Mouse (Mus musculus): Measurements from ENCODE around the gene Sema6c. TPM values are rescaled to one million over a fixed set of nuclear protein-coding genes. Genes with fewer than 3 reads are reported as not detected.

Gene Sema6c
- polyA plus RNA-seq, 1 experiment from 2014 or later, result 5.3 TPM

- no peak for DNase-seq (ENCODE audit: low spot score)
- H3K9me3 ChIP-seq (ENCODE audit: control insufficient read depth, low read length), result no peaks in the 10 kb centered on the region
- H3K27me3 ChIP-seq (replicated peaks; ENCODE audit: control insufficient read depth, insufficient read depth, low read length), result peaks cover 34% of the 10 kb centered on the region
- peaks cover 54% of the 10 kb centered on the region for H3K36me3 ChIP-seq (ENCODE audit: control insufficient read depth, insufficient read depth, low read length)
- 78% methylated on average over 6 of the region's 6 CpGs for WGBS
- no peak overlapping the region for H3K9ac ChIP-seq (ENCODE audit: low read length)
- H3K4me2 ChIP-seq (ENCODE audit: low read length), result no peak overlapping the region
- H3K27ac ChIP-seq (ENCODE audit: low read depth), result no peak overlapping the region
- no peak overlapping the region for H3K4me3 ChIP-seq (ENCODE audit: low read depth, low read length)
- no peak for ATAC-seq (replicated peaks; ENCODE audit: low FRiP score, low TSS enrichment, low read depth)
- no peaks in the 10 kb centered on the region; the same call in 1 of the 2 replicates for H3K4me1 ChIP-seq (replicated peaks; ENCODE audit: control insufficient read depth, insufficient read depth, low read length)
Measured at GRCm38 (mm10) chr3:95171105-95171504, 10.8 kb downstream of the Sema6c start.

DNA sequence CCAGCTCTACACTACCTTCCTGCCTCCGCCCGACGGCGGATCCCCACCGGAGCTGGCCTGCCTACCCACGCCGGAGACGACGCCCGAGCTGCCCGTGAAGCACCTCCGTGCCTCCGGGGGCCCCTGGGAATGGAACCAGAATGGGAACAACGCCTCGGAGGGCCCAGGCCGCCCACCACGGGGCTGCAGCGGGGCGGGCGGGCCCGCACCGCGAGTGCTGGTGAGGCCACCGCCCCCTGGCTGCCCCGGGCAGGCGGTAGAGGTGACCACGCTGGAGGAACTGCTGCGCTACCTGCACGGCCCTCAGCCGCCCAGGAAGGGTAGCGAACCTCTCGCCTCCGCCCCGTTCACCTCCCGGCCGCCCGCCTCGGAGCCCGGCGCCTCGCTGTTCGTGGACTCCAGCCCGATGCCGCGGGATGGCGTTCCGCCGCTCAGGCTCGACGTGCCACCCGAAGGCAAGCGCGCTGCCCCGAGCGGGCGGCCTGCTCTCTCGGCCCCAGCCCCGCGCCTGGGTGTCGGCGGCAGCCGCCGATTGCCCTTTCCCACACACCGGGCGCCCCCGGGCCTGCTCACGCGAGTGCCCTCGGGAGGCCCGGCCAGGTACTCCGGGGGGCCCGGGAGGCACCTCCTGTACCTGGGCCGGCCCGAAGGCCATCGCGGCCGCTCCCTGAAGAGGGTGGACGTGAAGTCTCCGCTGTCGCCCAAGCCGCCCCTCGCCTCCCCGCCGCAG is 12.4 kb downstream of the Sema6c start:
- DNase-seq (ENCODE audit: low spot score) (peak; percentile 56), ATAC-seq (replicated peaks; ENCODE audit: low FRiP score, low TSS enrichment, low read depth) (no peak; the same call in 1 of the 2 replicates)
- H3K9ac ChIP-seq (ENCODE audit: low read length), result no peak overlapping the region

DNA sequence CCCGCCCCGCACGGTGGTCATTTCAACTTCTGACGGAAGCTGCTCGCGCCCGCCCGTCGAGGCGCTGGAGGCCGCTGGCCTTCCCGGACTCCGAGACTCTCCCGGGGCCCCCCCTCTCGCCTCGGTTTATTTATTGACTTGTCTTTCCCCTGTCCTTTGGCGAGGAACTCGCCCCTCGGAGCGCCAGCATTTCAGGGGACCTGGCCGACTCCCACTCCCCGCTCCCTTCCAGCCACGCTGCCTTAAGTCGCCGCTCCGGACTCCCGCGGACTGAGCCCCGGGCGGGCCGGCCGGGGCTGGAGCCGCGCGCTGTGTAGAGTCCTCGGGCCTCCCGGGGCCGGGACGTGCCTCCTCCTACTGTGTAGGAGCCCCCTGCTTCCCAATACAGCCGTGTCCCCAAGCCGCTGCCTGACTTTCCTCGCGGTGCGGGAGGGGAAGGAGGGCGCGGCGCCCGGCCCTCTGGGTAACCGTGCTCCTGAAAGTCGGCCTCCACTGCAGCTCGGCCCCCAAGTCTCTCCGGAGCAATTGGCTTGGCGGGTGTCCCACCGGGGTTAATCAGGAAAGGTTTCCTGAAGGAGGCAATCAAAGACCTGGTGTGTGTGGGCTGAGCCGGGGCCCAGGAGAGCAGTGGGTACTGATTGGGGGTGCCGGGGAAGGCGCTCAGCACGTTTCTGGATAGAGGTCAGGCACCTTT is 13.1 kb downstream of the Sema6c start:
- H3K36me3 ChIP-seq (ENCODE audit: control insufficient read depth, insufficient read depth, low read length), result peaks cover 40% of the 10 kb centered on the region; the same call in 1 of the 2 replicates
- H3K4me2 ChIP-seq (ENCODE audit: low read length), result peak overlapping the region; percentile 49
- no peak overlapping the region for H3K27ac ChIP-seq (ENCODE audit: low read depth)
- H3K4me3 ChIP-seq (ENCODE audit: low read depth, low read length), result peak overlapping the region; percentile 28; the same call in 1 of the 2 replicates
- peaks cover 34% of the 10 kb centered on the region for H3K27me3 ChIP-seq (replicated peaks; ENCODE audit: control insufficient read depth, insufficient read depth, low read length)
- no peaks in the 10 kb centered on the region for H3K9me3 ChIP-seq (ENCODE audit: control insufficient read depth, low read length)
- no peak overlapping the region; the same call in 1 of the 2 replicates for H3K9ac ChIP-seq (ENCODE audit: low read length)
- DNase-seq (ENCODE audit: low spot score) (peak; percentile 76), ATAC-seq (replicated peaks; ENCODE audit: low FRiP score, low TSS enrichment, low read depth) (0 out of 2 replicates have a peak, but pooled peaks have one; percentile 7)
- no peaks in the 10 kb centered on the region; the same call in 1 of the 2 replicates for H3K4me1 ChIP-seq (replicated peaks; ENCODE audit: control insufficient read depth, insufficient read depth, low read length)
- 16% methylated on average over 52 of the region's 58 CpGs for WGBS

More for the DNA sequence above, 12.4 kb downstream of the Sema6c start:
- peak overlapping the region; percentile 28; the same call in 1 of the 2 replicates for H3K4me3 ChIP-seq (ENCODE audit: low read depth, low read length)
- H3K27ac ChIP-seq (ENCODE audit: low read depth), result no peak overlapping the region
- H3K4me2 ChIP-seq (ENCODE audit: low read length), result peak overlapping the region; percentile 49
- 32% methylated on average over 78 of the region's 84 CpGs for WGBS
- H3K9me3 ChIP-seq (ENCODE audit: control insufficient read depth, low read length), result no peaks in the 10 kb centered on the region
- H3K4me1 ChIP-seq (replicated peaks; ENCODE audit: control insufficient read depth, insufficient read depth, low read length), result no peaks in the 10 kb centered on the region; the same call in 1 of the 2 replicates
- peaks cover 40% of the 10 kb centered on the region for H3K36me3 ChIP-seq (ENCODE audit: control insufficient read depth, insufficient read depth, low read length)
- H3K27me3 ChIP-seq (replicated peaks; ENCODE audit: control insufficient read depth, insufficient read depth, low read length), result peaks cover 34% of the 10 kb centered on the region

GRCm38 (mm10) chr3:95174011-95174592 is 13.8 kb downstream of the Sema6c start:
- H3K9me3 ChIP-seq (ENCODE audit: control insufficient read depth, low read length), result no peaks in the 10 kb centered on the region
- no peaks in the 10 kb centered on the region; the same call in 1 of the 2 replicates for H3K4me1 ChIP-seq (replicated peaks; ENCODE audit: control insufficient read depth, insufficient read depth, low read length)
- no peak overlapping the region for H3K27ac ChIP-seq (ENCODE audit: low read depth)
- H3K4me2 ChIP-seq (ENCODE audit: low read length), result peak overlapping the region; percentile 49
- peak; percentile 34; the same call in 1 of the 2 replicates for ATAC-seq (replicated peaks; ENCODE audit: low FRiP score, low TSS enrichment, low read depth)
- no peak overlapping the region for H3K9ac ChIP-seq (ENCODE audit: low read length)
- DNase-seq (ENCODE audit: low spot score), result peak; percentile 97
- no peak overlapping the region for H3K4me3 ChIP-seq (ENCODE audit: low read depth, low read length)
- peaks cover 34% of the 10 kb centered on the region for H3K27me3 ChIP-seq (replicated peaks; ENCODE audit: control insufficient read depth, insufficient read depth, low read length)
- WGBS, result 9% methylated on average over 16 of the region's 16 CpGs
- peaks cover 36% of the 10 kb centered on the region; the same call in 1 of the 2 replicates for H3K36me3 ChIP-seq (ENCODE audit: control insufficient read depth, insufficient read depth, low read length)

GRCm38 (mm10) chr3:95176500-95176899 is 16.2 kb downstream of the Sema6c start:
- no peak for ATAC-seq (replicated peaks; ENCODE audit: low FRiP score, low TSS enrichment, low read depth)

GRCm38 (mm10) chr3:95177583-95177982 is 17.3 kb downstream of the Sema6c start:
- no peaks in the 10 kb centered on the region for H3K9me3 ChIP-seq (ENCODE audit: control insufficient read depth, low read length)
- WGBS, result 54% methylated on average over 6 of the region's 6 CpGs

More at GRCm38 (mm10) chr3:95176500-95176899, 16.2 kb downstream of the Sema6c start:
- H3K4me3 ChIP-seq (ENCODE audit: low read depth, low read length), result no peak overlapping the region
- DNase-seq (ENCODE audit: low spot score), result no peak
- H3K27me3 ChIP-seq (replicated peaks; ENCODE audit: control insufficient read depth, insufficient read depth, low read length), result peaks cover 26% of the 10 kb centered on the region
- H3K9ac ChIP-seq (ENCODE audit: low read length), result no peak overlapping the region
- H3K9me3 ChIP-seq (ENCODE audit: control insufficient read depth, low read length), result no peaks in the 10 kb centered on the region
- H3K27ac ChIP-seq (ENCODE audit: low read depth), result no peak overlapping the region
- no peaks in the 10 kb centered on the region; the same call in 1 of the 2 replicates for H3K4me1 ChIP-seq (replicated peaks; ENCODE audit: control insufficient read depth, insufficient read depth, low read length)
- H3K36me3 ChIP-seq (ENCODE audit: control insufficient read depth, insufficient read depth, low read length), result peaks cover 12% of the 10 kb centered on the region; the same call in 1 of the 2 replicates
- 75% methylated on average over 3 of the region's 3 CpGs for WGBS
- no peak overlapping the region for H3K4me2 ChIP-seq (ENCODE audit: low read length)

GRCm38 (mm10) chr3:95178948-95179347 is 18.7 kb downstream of the Sema6c start:
- ATAC-seq (replicated peaks; ENCODE audit: low FRiP score, low TSS enrichment, low read depth), result no peak
- Histone ChIP-seq H3K9ac (ENCODE audit: low read length) (no peak overlapping the region), H3K9me3 (ENCODE audit: control insufficient read depth, low read length) (no peaks in the 10 kb centered on the region), H3K4me1 (replicated peaks; ENCODE audit: control insufficient read depth, insufficient read depth, low read length) (no peaks in the 10 kb centered on the region), H3K4me2 (ENCODE audit: low read length) (no peak overlapping the region), H3K27me3 (replicated peaks; ENCODE audit: control insufficient read depth, insufficient read depth, low read length) (peaks cover 3% of the 10 kb centered on the region; the same call in 1 of the 2 replicates), H3K4me3 (ENCODE audit: low read depth, low read length) (no peak overlapping the region), H3K27ac (ENCODE audit: low read depth) (no peak overlapping the region), H3K36me3 (ENCODE audit: control insufficient read depth, insufficient read depth, low read length) (peaks cover 8% of the 10 kb centered on the region; the same call in 1 of the 2 replicates)
- no peak for DNase-seq (ENCODE audit: low spot score)
- 85% methylated on average over 5 of the region's 5 CpGs for WGBS

More at GRCm38 (mm10) chr3:95177583-95177982, 17.3 kb downstream of the Sema6c start:
- H3K9ac ChIP-seq (ENCODE audit: low read length), result no peak overlapping the region
- H3K27me3 ChIP-seq (replicated peaks; ENCODE audit: control insufficient read depth, insufficient read depth, low read length), result peaks cover 15% of the 10 kb centered on the region
- H3K36me3 ChIP-seq (ENCODE audit: control insufficient read depth, insufficient read depth, low read length), result peaks cover 2% of the 10 kb centered on the region; the same call in 1 of the 2 replicates
- H3K4me3 ChIP-seq (ENCODE audit: low read depth, low read length), result no peak overlapping the region
- no peak for DNase-seq (ENCODE audit: low spot score)
- no peak for ATAC-seq (replicated peaks; ENCODE audit: low FRiP score, low TSS enrichment, low read depth)
- no peak overlapping the region for H3K27ac ChIP-seq (ENCODE audit: low read depth)
- no peak overlapping the region for H3K4me2 ChIP-seq (ENCODE audit: low read length)
- H3K4me1 ChIP-seq (replicated peaks; ENCODE audit: control insufficient read depth, insufficient read depth, low read length), result no peaks in the 10 kb centered on the region; the same call in 1 of the 2 replicates

DNA sequence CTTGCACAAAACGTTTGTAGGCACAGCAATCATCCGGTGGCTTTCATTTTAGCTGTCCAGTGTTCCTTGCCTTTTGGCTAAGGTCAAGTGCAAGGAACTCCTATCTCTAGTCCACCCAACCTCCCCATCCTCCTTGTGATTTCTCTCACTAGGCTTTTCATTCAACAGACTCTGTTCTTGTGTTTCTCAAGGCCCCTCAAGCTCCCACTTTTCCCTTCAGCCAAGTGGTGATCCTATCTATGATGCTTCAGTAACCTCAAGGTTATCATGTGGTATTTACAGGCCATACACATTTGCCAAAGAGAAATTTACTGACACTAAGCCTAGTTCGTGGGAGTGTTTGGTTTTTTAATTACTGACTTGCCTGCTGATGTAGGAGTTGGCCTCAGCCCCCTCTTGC is 19.6 kb downstream of the Sema6c start:
- H3K27me3 ChIP-seq (replicated peaks; ENCODE audit: control insufficient read depth, insufficient read depth, low read length), result no peaks in the 10 kb centered on the region; the same call in 1 of the 2 replicates
- no peak overlapping the region for H3K9ac ChIP-seq (ENCODE audit: low read length)
- DNase-seq (ENCODE audit: low spot score) (no peak), ATAC-seq (replicated peaks; ENCODE audit: low FRiP score, low TSS enrichment, low read depth) (no peak)
- no peak overlapping the region for H3K4me3 ChIP-seq (ENCODE audit: low read depth, low read length)
- no peaks in the 10 kb centered on the region for H3K4me1 ChIP-seq (replicated peaks; ENCODE audit: control insufficient read depth, insufficient read depth, low read length)
- no peak overlapping the region for H3K27ac ChIP-seq (ENCODE audit: low read depth)
- H3K36me3 ChIP-seq (ENCODE audit: control insufficient read depth, insufficient read depth, low read length), result peaks cover 18% of the 10 kb centered on the region
- H3K9me3 ChIP-seq (ENCODE audit: control insufficient read depth, low read length), result no peaks in the 10 kb centered on the region
- WGBS, result 62% methylated on average over 3 of the region's 3 CpGs
- no peak overlapping the region for H3K4me2 ChIP-seq (ENCODE audit: low read length)

Data from intestine, embryonic 14.5 days (tissue).